Mouse (Mus musculus): ENCODE data around the gene Rnf152.

DNA sequence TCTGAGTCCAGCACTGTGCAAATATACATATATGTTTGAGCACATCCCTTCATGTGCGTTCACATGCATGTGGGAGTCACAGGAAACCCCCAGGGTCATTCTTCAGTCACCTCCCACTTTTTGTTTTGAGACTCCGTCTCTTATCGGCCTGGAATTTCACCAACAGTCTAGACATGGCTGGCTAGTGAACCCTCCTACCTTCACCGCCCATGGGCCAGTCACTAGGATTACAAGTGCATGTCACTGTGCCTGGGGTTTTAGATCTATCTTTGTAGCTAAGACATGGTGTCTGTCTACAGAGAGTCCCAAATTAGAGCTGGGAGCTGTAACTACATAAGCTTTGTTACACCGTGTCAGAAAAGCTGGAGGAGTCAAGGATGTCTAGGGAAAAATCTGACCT, 69.6 kb downstream of the Rnf152 start:
- TF ChIP-seq CTCF (IDR thresholded peaks at IDR 0.05) (no peak), EP300 (IDR thresholded peaks at IDR 0.05; ENCODE audit: insufficient read depth, low read depth, low read length) (no peak), POLR2A (IDR thresholded peaks at IDR 0.05; ENCODE audit: insufficient read depth, low read depth, low read length) (no peak)
